Mouse (Mus musculus) liver, embryonic 14.5 days (tissue): ENCODE measurements around the gene Wnt7b. TPM values are rescaled to one million over a fixed set of nuclear protein-coding genes. Genes with fewer than 3 reads are reported as not detected.

Experiments
- ATAC-seq: fragments of 200-750 bp; cut with Nextera tagmentation; 2 replicates; pipeline ENCODE4 v1.8.0; 2017; ENCODE audit warnings: moderate number of reproducible peaks, mild to moderate bottlenecking, moderate library complexity; ENCODE audit not compliant: insufficient read depth
- DNase-seq, 3 experiments: peaks; one replicate each; pipeline ENCODE4 v3.0.0-alpha.2; 2012 to 2013; ENCODE audit warnings: low read depth in 3 of 3, low spot score in 3 of 3
- H3K27ac ChIP-seq: fragments of 300-500 bp; sonication (generic); 2 replicates; pipeline ENCODE4 v1.5.1; 2014; ENCODE audit warnings: moderate library complexity, mild to moderate bottlenecking, control low read depth, inconsistent platforms
- H3K27me3 ChIP-seq: fragments of 300-500 bp; sonication (generic); 2 replicates; pipeline ENCODE4 v1.6.1; 2014; ENCODE audit warnings: mild to moderate bottlenecking, low read length, moderate library complexity; ENCODE audit not compliant: control insufficient read depth, insufficient read depth
- H3K36me3 ChIP-seq: fragments of 300-500 bp; sonication (generic); replicated peaks from 2 replicates; pipeline ENCODE4 v1.6.1; 2014; ENCODE audit warnings: low read depth; ENCODE audit not compliant: control insufficient read depth, insufficient read depth
- H3K4me1 ChIP-seq, 2 experiments: fragments of 200-500 bp in 1 of 2; fragments of 300-500 bp in 1 of 2; sonication (generic) in 1 of 2; replicated peaks; 2 replicates each; pipeline ENCODE4 v1.6.1; 2012 to 2014; ENCODE audit warnings: antibody characterized with exemption in 1 of 2, inconsistent platforms in 1 of 2, low read length in 1 of 2; ENCODE audit not compliant: control insufficient read depth in 2 of 2, insufficient read depth in 2 of 2
- H3K4me2 ChIP-seq: fragments of 300-500 bp; sonication (generic); 2 replicates; pipeline ENCODE4 v1.6.1; 2014; ENCODE audit warnings: low read depth, mild to moderate bottlenecking, control low read depth, moderate library complexity
- H3K4me3 ChIP-seq, 2 experiments: fragments of 200-500 bp in 1 of 2; fragments of 300-500 bp in 1 of 2; sonication (generic) in 1 of 2; 2 replicates each; pipeline ENCODE4 v1.5.1; 2012 to 2014; ENCODE audit warnings: low read depth in 2 of 2, low read length in 2 of 2, mild to moderate bottlenecking in 2 of 2, control low read depth in 1 of 2, inconsistent platforms in 1 of 2, moderate library complexity in 1 of 2; ENCODE audit not compliant: insufficient read depth in 1 of 2
- H3K9ac ChIP-seq: fragments of 300-500 bp; sonication (generic); replicated peaks from 2 replicates; pipeline ENCODE4 v1.6.1; 2014; ENCODE audit warnings: mild to moderate bottlenecking, control low read depth, moderate library complexity
- H3K9me3 ChIP-seq: fragments of 300-500 bp; sonication (generic); 2 replicates; pipeline ENCODE4 v1.6.1; 2016; ENCODE audit warnings: low read length, mixed read lengths; ENCODE audit not compliant: control insufficient read depth
- CTCF ChIP-seq: IDR thresholded peaks from 2 replicates; pipeline ENCODE4 v1.5.1; 2016; ENCODE audit warnings: antibody characterized with exemption, low read depth, control low read depth
- EP300 ChIP-seq: IDR thresholded peaks from 2 replicates; pipeline ENCODE4 v1.6.1; 2016; ENCODE audit warnings: antibody characterized with exemption, low read depth
- WGBS: fragments of 180-500 bp; shearing (Covaris S2); extraction: QIAGEN DNeasy Blood & Tissue Kit; methylation state at CpG from one replicate; pipeline ENCODE4 v1.1.7; 2014; ENCODE audit not compliant: insufficient replicate concordance; 5-methylcytosine and 5-hydroxymethylcytosine counted together
- polyA plus RNA-seq, 2 experiments: library from polyadenylated mRNA; depleted of rRNA in 1 of 2; stranded (reverse) in 1 of 2; unstranded in 1 of 2; fragments of >200 nt; fragmentation: Nextera tagmentation in 1 of 2; extraction: Ambion mirVana in 1 of 2; gene quantifications; 2 replicates each; pipeline versions ENCODE4 v1.2.1 to v1.2.3; 2012 to 2014

The Wnt7b gene
- polyA plus RNA-seq, 2 experiments: 0.03 to 0.08 TPM

- no peaks in the 10 kb centered on the region; the same call in none of the 2 replicates for H3K27me3 ChIP-seq
- WGBS: 42% methylated on average over 4 of the region's 4 CpGs
- no peak overlapping the region for H3K9ac ChIP-seq
- H3K4me2 ChIP-seq: no peak overlapping the region
- H3K27ac ChIP-seq: no peak overlapping the region
- H3K36me3 ChIP-seq: no peaks in the 10 kb centered on the region
- no peaks in the 10 kb centered on the region for H3K9me3 ChIP-seq
- DNase-seq (no peak), ATAC-seq (no peak)
- TF ChIP-seq EP300 (no peak), CTCF (no peak)
- H3K4me3 ChIP-seq: no peak overlapping the region
- H3K4me1 ChIP-seq: no peaks in the 10 kb centered on the region; a peak in 1 of 4 replicates
Observed at GRCm38 (mm10) chr15:85519438-85519837, 62.8 kb downstream of the Wnt7b start.

- H3K4me3 ChIP-seq: no peak overlapping the region
- H3K27ac ChIP-seq: no peak overlapping the region
- H3K9ac ChIP-seq: no peak overlapping the region
- H3K4me2 ChIP-seq: no peak overlapping the region
- no peaks in the 10 kb centered on the region for H3K36me3 ChIP-seq
- no peak for DNase-seq
- H3K9me3 ChIP-seq: no peaks in the 10 kb centered on the region
- H3K4me1 ChIP-seq: no peaks in the 10 kb centered on the region
- 69% methylated on average over 32 of the region's 32 CpGs for WGBS
- no peak for TF ChIP-seq CTCF
- no peak for TF ChIP-seq EP300
- H3K27me3 ChIP-seq: no peaks in the 10 kb centered on the region
- ATAC-seq: no peak
Observed at GRCm38 (mm10) chr15:85507370-85508014, 74.8 kb downstream of the Wnt7b start.

- WGBS: 11% methylated on average over 1 of the region's 1 CpGs
- ATAC-seq (no peak), DNase-seq (no peak)
- Histone ChIP-seq H3K27ac (no peak overlapping the region), H3K36me3 (no peaks in the 10 kb centered on the region), H3K4me2 (no peak overlapping the region), H3K4me1 (no peaks in the 10 kb centered on the region), H3K4me3 (no peak overlapping the region), H3K27me3 (no peaks in the 10 kb centered on the region), H3K9ac (no peak overlapping the region), H3K9me3 (no peaks in the 10 kb centered on the region)
- TF ChIP-seq EP300 (no peak), CTCF (no peak)
Observed at GRCm38 (mm10) chr15:85506680-85507079, 75.6 kb downstream of the Wnt7b start.

- H3K9me3 ChIP-seq: no peaks in the 10 kb centered on the region
- no peaks in the 10 kb centered on the region for H3K27me3 ChIP-seq
- WGBS: 58% methylated on average over 14 of the region's 14 CpGs
- no peak for TF ChIP-seq EP300
- TF ChIP-seq CTCF: no peak
- H3K9ac ChIP-seq: no peak overlapping the region
- H3K36me3 ChIP-seq: no peaks in the 10 kb centered on the region
- H3K27ac ChIP-seq: no peak overlapping the region
- H3K4me3 ChIP-seq: no peak overlapping the region
- H3K4me2 ChIP-seq: no peak overlapping the region
- no peaks in the 10 kb centered on the region for H3K4me1 ChIP-seq
- ATAC-seq (no peak), DNase-seq (no peak)
Observed at GRCm38 (mm10) chr15:85505118-85505925, 77.0 kb downstream of the Wnt7b start.

DNA sequence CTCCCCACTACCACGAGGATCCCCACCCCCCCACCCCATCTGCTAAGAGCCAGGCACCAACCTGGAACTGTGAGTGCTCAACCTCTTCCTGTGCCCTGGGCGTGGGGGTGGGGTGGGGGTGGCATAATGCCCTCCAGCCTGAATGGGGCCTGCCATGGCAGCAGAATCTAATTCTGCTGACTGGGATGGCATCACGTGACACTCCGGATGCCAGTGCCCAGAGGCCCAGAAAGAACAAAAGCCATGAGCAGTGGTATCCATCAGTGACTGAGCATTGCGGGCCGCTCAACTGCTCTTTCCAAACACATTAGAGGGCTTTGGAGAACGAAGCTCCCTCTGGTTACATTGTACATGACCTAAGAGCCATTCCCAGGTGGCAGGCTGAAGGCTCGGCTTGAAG lies 79.1 kb downstream of the Wnt7b start, which contains the start of gene 7530416G11Rik:
7530416G11Rik (minus strand) TSS at position 101 of the 400 bp plus-strand sequence.
- H3K9ac ChIP-seq: no peak within 1 kb of the TSS
- no peaks in the 10 kb centered on the region for H3K27me3 ChIP-seq
- DNase-seq (no peak), ATAC-seq (no peak)
- H3K9me3 ChIP-seq: no peaks in the 10 kb centered on the region
- TF ChIP-seq EP300 (no peak), CTCF (no peak)
- no peak within 1 kb of the TSS for H3K4me3 ChIP-seq
- H3K4me2 ChIP-seq: no peak within 1 kb of the TSS
- no peaks in the 10 kb centered on the region for H3K36me3 ChIP-seq
- no peaks in the 10 kb centered on the region for H3K4me1 ChIP-seq
- H3K27ac ChIP-seq: no peak within 1 kb of the TSS
- 59% methylated on average over 8 of the region's 8 CpGs for WGBS
